Mouse (Mus musculus) erythroblast, embryonic 14.5 days (primary cell): Measurements from ENCODE around the gene F10. TPM values are rescaled to one million over a fixed set of nuclear protein-coding genes. Genes with fewer than 3 reads are reported as not detected.

Source experiments
- H3K27me3 ChIP-seq: 2 replicates; pipeline ENCODE4 v1.6.1; 2012; ENCODE audit warnings: inconsistent platforms; ENCODE audit not compliant: control insufficient read depth
- H3K36me3 ChIP-seq: 2 replicates; pipeline ENCODE4 v1.6.1; 2012; ENCODE audit warnings: mild to moderate bottlenecking, inconsistent platforms; ENCODE audit not compliant: control insufficient read depth
- H3K4me1 ChIP-seq: 2 replicates; pipeline ENCODE4 v1.6.1; 2012; ENCODE audit warnings: inconsistent platforms; ENCODE audit not compliant: control insufficient read depth
- H3K4me3 ChIP-seq: replicated peaks from 2 replicates; pipeline ENCODE3; 2012; ENCODE audit warnings: moderate library complexity, mild to moderate bottlenecking, inconsistent platforms
- H3K9me3 ChIP-seq: 2 replicates; pipeline ENCODE4 v1.6.1; 2012; ENCODE audit warnings: low read length, inconsistent platforms, mixed read lengths; ENCODE audit not compliant: control insufficient read depth
- GATA1 ChIP-seq: IDR thresholded peaks from 2 replicates; pipeline ENCODE4 v1.6.1; 2012; ENCODE audit warnings: low read length, inconsistent platforms, mixed read lengths
- TAL1 ChIP-seq: IDR thresholded peaks from 3 replicates; pipeline ENCODE4 v1.6.1; 2012; ENCODE audit warnings: low read length, inconsistent platforms, mixed read lengths
- polyA plus RNA-seq: library from polyadenylated mRNA; stranded (reverse); fragments of >175 nt; gene quantifications from 2 replicates; pipeline ENCODE4 v1.2.3, GENCODE M21; 2012

F10 gene
- polyA plus RNA-seq, 1 experiment, result 0.06 TPM

- Histone ChIP-seq H3K36me3 (no peaks in the 10 kb centered on the region), H3K4me3 (no peak overlapping the region), H3K4me1 (no peaks in the 10 kb centered on the region), H3K27me3 (no peaks in the 10 kb centered on the region), H3K9me3 (peaks cover 6% of the 10 kb centered on the region)
- no peak for TF ChIP-seq GATA1
- no peak for TF ChIP-seq TAL1
These were observed 26.8 kb upstream of the F10 start for GRCm38 (mm10) chr8:13010313-13010712.

GRCm38 (mm10) chr8:13019560-13019959 is 17.5 kb upstream of the F10 start:
- no peaks in the 10 kb centered on the region for H3K4me1 ChIP-seq
- H3K4me3 ChIP-seq, result no peak overlapping the region
- H3K27me3 ChIP-seq, result no peaks in the 10 kb centered on the region
- no peaks in the 10 kb centered on the region for H3K9me3 ChIP-seq
- TF ChIP-seq GATA1, result no peak
- no peak for TF ChIP-seq TAL1
- H3K36me3 ChIP-seq, result no peaks in the 10 kb centered on the region

- Histone ChIP-seq H3K27me3 (no peaks in the 10 kb centered on the region), H3K36me3 (no peaks in the 10 kb centered on the region), H3K4me3 (no peak overlapping the region), H3K9me3 (no peaks in the 10 kb centered on the region), H3K4me1 (no peaks in the 10 kb centered on the region)
- TF ChIP-seq GATA1 (no peak), TAL1 (no peak)
These were observed 15.3 kb upstream of the F10 start for GRCm38 (mm10) chr8:13021830-13022229.

- no peak within 1 kb of the TSS for H3K4me3 ChIP-seq
- TF ChIP-seq TAL1, result no peak
- TF ChIP-seq GATA1, result no peak
- H3K9me3 ChIP-seq, result no peaks in the 10 kb centered on the region
- H3K4me1 ChIP-seq, result no peaks in the 10 kb centered on the region
- H3K36me3 ChIP-seq, result no peaks in the 10 kb centered on the region
- H3K27me3 ChIP-seq, result no peaks in the 10 kb centered on the region
These were observed 11.5 kb upstream of the F10 start, which contains the start of gene F7 for GRCm38 (mm10) chr8:13025487-13026224. TSS of gene F7 (plus strand) at chr8:13026034.

GRCm38 (mm10) chr8:13027615-13028014 is 9.5 kb upstream of the F10 start:
- H3K4me1 ChIP-seq, result no peaks in the 10 kb centered on the region
- no peaks in the 10 kb centered on the region for H3K36me3 ChIP-seq
- H3K27me3 ChIP-seq, result no peaks in the 10 kb centered on the region
- TF ChIP-seq GATA1, result no peak
- no peak for TF ChIP-seq TAL1
- H3K4me3 ChIP-seq, result no peak overlapping the region
- no peaks in the 10 kb centered on the region for H3K9me3 ChIP-seq

- H3K27me3 ChIP-seq, result no peaks in the 10 kb centered on the region
- H3K4me1 ChIP-seq, result no peaks in the 10 kb centered on the region
These were observed 8.6 kb upstream of the F10 start for GRCm38 (mm10) chr8:13028482-13028881.

GRCm38 (mm10) chr8:13036346-13036812 is 729 bp upstream of the F10 start:
- H3K27me3 ChIP-seq, result no peaks in the 10 kb centered on the region
- no peak for TF ChIP-seq GATA1
- TF ChIP-seq TAL1, result no peak
- no peaks in the 10 kb centered on the region for H3K9me3 ChIP-seq
- no peak overlapping the region for H3K4me3 ChIP-seq
- no peaks in the 10 kb centered on the region; the same call in 1 of the 2 replicates for H3K4me1 ChIP-seq
- H3K36me3 ChIP-seq, result no peaks in the 10 kb centered on the region; the same call in 1 of the 2 replicates

More at GRCm38 (mm10) chr8:13028482-13028881, 8.6 kb upstream of the F10 start:
- Histone ChIP-seq H3K9me3 (no peaks in the 10 kb centered on the region), H3K36me3 (no peaks in the 10 kb centered on the region), H3K4me3 (no peak overlapping the region)
- no peak for TF ChIP-seq TAL1
- TF ChIP-seq GATA1, result no peak

- no peaks in the 10 kb centered on the region; the same call in 1 of the 2 replicates for H3K4me1 ChIP-seq
- H3K4me3 ChIP-seq, result no peak overlapping the region
- H3K36me3 ChIP-seq, result no peaks in the 10 kb centered on the region; the same call in 1 of the 2 replicates
- no peaks in the 10 kb centered on the region for H3K27me3 ChIP-seq
- no peaks in the 10 kb centered on the region for H3K9me3 ChIP-seq
- no peak for TF ChIP-seq GATA1
These were observed 461 bp downstream of the F10 start for GRCm38 (mm10) chr8:13037569-13037968.

GRCm38 (mm10) chr8:13039054-13039453 is 1.9 kb downstream of the F10 start:
- no peaks in the 10 kb centered on the region; the same call in 1 of the 2 replicates for H3K4me1 ChIP-seq

GRCm38 (mm10) chr8:13041459-13041858 is 4.4 kb downstream of the F10 start:
- no peak overlapping the region for H3K4me3 ChIP-seq
- no peaks in the 10 kb centered on the region; the same call in 1 of the 2 replicates for H3K4me1 ChIP-seq
- H3K27me3 ChIP-seq, result no peaks in the 10 kb centered on the region
- TF ChIP-seq TAL1 (no peak), GATA1 (no peak)
- no peaks in the 10 kb centered on the region for H3K9me3 ChIP-seq
- H3K36me3 ChIP-seq, result no peaks in the 10 kb centered on the region; the same call in 1 of the 2 replicates

More at GRCm38 (mm10) chr8:13039054-13039453, 1.9 kb downstream of the F10 start:
- no peak overlapping the region for H3K4me3 ChIP-seq
- H3K27me3 ChIP-seq, result no peaks in the 10 kb centered on the region
- no peaks in the 10 kb centered on the region for H3K9me3 ChIP-seq
- no peak for TF ChIP-seq GATA1
- TF ChIP-seq TAL1, result no peak
- no peaks in the 10 kb centered on the region; the same call in 1 of the 2 replicates for H3K36me3 ChIP-seq
